Mouse (Mus musculus) erythroblast, adult 5-6 weeks (primary cell): ENCODE measurements around the gene Rpl35a. TPM values are rescaled to one million over a fixed set of nuclear protein-coding genes. Genes with fewer than 3 reads are reported as not detected.

ENCODE experiments used
- ATAC-seq: replicated peaks from 2 replicates; pipeline ENCODE4 v1.8.0; 2016; ENCODE audit warnings: moderate number of reproducible peaks, mild to moderate bottlenecking, moderate TSS enrichment, inconsistent platforms; ENCODE audit not compliant: poor library complexity, low FRiP score, severe bottlenecking
- total RNA-seq, 2 experiments: library from RNA; stranded (forward) in 1 of 2; stranded (reverse) in 1 of 2; fragments of 150-400 nt in 1 of 2; fragments of 200-764, 138-1000 nt in 1 of 2; gene quantifications; 2 replicates each; pipeline versions ENCODE4 v1.2.3 to v1.2.4; 2015 to 2017; ENCODE audit warnings: low replicate concordance in 2 of 2

The Rpl35a gene
- 575 and 588 TPM in 2 replicates for total RNA-seq (2015; ENCODE audit: low replicate concordance)
- 282 and 445 TPM in 2 replicates for total RNA-seq (2017; ENCODE audit: low replicate concordance)

DNA sequence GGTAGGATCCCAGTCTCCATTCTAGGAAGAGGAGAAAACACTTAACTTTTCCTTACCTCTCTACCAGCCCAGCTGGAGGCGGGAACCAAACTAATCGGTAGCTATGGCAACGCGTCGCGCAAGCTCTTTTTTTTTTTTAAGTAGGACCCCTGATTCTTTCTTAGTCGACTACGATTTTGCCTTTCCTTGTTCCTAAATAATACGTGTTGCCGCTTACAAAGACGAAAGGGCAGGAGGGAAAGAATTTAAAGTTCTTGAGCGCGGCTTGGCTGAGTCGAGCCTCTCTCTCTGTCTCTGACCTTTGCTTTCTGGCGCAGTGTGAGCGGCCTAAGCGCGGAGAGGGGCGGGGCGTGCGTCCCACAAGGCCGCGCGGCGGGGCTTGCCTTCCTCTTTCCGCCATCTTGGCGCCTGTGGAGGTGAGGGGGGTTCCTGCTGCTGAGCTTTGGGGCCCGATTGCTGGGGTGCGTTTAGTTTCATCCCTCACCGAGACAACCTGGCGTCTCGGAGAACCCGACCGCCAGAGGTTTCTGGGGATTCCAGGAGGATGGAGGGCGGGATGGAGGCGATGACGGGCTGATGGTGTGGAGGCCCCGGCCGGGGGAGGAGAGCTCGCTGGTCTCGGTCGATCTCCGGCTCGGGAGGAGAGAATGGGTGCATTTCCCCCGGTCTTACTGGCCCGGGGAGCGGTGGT, at the start of gene Rpl35a, which contains the start of gene Iqcg:
Gene Rpl35a (plus strand): TSS at position 359 of the 691 bp plus-strand sequence.
Gene Iqcg (minus strand): TSS at position 124 of the 691 bp plus-strand sequence.
- peak; percentile 97 for ATAC-seq

DNA sequence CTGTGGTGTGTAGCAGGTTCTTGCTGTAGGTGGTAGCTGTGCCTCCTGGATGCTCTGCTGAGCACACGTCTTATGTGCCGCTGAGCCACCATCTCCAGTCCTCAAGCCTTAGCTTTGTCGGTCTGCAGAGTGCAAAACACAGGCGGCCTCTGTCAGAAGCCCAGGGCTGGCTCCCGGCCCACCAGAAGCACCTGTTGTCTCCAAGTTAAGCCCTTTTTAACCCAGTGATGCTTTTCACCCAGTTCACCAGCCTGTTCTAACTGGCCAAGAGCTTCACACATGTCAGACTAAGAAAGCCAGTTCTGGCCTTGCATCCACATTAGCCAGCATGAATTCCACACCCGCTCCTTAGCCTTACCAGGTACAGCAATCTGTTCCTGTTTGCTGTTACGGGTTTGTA, 49.4 kb upstream of the Rpl35a start:
- no peak for ATAC-seq

DNA sequence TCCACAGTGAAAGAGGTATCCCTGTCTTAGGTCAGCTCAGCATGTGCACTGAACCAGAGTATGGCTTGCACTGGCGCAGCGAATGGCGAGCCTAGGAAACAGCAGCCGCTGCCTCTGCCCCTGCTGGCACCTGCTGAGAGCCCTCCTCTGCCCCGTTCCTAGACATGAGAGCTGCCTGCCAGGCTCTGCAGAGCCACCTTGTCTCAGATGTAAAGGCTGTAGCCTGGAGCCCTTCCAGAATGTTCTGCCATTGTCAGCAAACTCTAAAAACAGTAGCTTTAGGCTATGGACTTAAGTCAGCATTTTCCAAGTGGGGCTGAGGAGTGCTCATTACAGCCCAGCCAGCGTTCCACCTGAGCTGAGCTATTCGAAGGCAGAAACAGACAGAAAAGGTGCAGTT, 48.8 kb upstream of the Rpl35a start:
- no peak for ATAC-seq

DNA sequence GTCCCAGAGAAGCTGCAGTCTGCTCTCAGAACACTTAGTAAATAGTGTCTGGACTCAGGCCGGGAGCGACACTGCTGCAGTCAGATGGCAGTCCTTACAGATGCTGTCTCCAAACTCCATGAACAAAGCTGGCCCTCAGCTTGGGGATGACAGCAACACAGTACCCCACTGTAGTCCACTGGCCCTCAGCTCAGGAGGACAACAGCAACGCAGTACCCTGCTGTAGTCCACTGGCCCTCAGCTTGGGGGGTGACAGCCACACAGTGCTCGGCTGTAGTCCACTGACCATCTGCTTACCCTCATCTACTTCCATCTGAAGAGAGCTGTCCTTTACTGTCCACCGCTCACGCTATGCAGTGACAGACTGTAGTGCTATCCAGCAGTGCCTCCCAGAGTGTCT, 46.1 kb upstream of the Rpl35a start:
- ATAC-seq: no peak

DNA sequence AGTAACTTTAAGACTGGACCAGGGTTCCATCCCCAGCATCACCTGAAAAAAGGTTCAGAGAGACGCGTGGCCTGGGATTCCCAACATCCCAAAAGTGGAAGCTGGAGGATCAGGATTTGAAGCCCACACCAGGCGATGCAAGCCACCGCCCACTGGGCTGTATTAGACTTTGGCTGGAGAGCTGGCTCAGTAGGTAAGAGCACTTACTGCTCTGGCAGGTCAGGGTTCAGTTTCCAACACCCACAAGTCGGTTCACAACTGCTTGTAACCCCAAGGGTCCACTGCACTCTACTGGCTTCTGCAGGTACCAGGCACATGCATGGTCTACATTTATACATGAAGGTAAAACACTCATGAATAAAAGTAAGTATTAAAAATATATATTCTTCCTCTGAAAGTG, 42.5 kb upstream of the Rpl35a start:
- ATAC-seq: no peak

DNA sequence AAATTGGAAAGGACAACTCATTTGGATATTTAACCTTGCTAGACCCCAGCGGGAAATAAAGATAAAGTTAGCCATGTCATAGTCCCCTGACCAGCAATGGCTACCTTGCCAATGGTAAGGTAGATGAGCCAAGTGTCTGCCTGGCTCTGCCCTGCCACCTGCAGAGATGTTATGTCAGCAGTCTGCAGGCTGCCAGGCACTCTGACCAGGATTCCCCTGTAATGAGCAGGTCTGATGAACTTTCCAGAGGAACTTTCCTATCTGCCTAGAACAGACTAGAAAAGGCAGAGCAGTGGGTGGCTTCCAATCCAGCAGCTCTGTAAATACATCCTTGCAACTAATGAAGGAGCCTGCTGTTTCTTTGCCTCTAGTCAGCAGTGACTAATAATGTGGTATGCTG, 41.3 kb upstream of the Rpl35a start:
- no peak for ATAC-seq

DNA sequence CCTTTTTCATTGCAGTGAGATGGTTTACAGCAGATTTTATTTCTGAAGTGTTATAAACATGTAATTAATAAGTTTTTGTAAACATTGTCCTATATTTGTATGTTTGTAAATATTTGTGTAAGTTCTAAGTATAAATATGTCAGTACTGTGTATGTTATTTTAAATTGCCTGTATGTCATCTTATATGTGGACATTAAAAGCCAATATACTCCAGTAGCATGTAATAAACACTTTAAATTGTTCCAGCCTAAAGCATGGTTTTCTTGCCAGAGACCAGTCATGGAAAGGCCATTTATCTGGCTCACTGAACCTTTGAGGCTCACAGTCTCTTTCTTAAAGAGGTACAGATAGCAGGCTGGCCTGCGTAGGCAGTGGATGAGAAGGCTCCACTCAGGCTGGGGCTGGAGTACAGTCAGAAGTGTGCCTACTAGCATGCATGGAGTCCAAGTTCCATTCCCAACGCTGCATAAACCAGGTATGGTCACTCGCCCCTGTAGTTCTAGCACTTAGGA, 40.8 kb upstream of the Rpl35a start:
- ATAC-seq: no peak

DNA sequence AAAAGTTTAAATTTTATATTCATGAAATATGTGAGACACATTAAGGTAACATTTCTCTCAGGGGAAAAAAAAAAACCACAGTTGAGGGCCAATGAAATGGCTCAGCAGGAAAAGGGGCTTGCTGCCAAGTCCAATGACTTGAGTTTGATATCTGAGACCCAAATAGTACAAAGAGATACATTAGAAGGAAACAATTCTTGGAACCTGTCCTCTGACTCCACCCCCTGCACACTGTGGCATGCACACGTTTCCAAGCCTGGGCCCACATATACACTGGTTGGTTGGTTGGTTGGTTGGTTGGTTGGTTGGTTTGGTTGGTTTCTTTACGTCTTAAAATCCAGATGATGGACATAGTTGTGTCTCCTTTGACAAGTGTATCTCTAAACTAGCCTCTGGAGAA, 40.3 kb upstream of the Rpl35a start:
- ATAC-seq: no peak

DNA sequence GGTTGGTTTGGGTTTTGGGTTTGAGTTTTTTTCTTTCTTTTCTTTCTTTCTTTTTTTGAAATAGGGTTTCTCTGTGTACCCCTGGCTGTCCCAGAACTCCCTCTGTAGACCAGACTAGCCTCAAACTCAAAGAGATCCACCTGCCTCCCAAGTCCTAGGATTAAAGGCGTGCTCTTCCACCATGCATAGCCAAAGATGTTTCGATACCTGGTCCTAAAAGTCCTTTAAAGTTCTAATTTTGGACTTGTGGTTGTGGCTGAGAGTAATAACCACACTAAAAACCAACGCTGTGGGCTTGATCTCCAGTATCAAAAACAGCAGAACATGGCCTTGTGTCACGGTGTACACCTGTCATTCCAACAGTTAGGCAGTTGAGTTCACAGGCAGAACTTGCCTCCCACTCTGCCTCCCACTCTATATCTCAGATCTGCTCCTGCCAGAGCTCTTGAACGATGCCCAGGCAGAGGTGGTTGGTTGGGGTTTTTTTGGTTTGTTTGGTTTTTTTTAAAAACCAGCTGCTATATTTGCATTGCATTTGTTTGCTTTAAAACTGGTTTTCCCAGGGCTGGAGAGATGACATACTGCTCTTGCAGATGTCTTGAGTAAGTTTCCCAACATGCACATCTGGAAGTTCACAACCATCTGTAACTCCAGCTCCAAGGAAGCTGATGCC, 38.4 kb upstream of the Rpl35a start:
- no peak for ATAC-seq

DNA sequence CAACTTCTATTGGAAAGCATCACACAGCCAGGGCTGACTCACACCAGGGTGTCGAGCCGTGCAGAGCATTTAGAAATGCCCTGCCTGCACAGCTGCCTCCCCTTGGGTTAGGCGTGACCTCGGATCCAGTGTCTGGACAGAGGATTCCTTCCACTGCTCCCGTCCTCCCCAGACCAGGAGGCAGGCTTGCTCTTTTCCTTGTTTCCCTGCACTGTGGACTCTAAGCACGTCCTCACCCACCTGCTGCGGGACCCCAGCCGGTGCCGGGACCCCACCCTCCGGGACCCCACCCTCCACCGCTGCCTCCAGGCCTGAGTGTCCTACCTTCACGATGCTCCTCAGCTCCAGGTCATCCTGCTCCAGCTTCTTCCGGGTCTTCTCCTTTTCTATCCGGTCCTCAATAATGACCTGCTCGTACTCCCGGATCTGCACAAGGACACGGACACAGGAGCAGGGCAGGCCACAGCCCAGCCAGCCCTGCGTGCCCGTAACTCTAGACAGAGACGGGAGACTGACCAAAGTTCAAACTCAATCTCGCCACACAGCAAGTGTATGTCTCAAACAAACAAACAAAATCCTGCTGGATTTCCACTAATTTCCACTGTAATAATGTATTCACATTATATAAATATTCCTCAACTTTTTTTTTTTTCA, 37.0 kb upstream of the Rpl35a start:
- no peak for ATAC-seq

DNA sequence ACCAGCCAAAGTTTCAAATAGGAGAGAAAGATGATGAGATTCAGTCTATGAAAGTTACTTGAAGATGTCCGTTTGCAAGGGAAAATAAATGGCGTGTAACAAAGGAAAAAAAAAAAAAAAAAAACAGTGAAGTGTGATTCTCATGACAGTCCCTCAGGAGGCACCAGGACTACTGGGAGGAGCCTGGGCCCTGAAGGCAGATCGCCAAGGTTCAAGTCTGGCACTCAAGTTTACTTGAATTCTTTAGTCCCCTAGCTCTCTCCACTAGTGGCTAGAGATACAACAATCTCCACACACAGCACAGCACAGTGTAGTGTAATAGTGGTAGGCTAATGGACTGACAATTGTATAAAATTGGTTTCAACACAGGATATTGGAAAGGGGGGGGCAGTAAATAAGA, 34.9 kb upstream of the Rpl35a start:
- ATAC-seq: no peak

DNA sequence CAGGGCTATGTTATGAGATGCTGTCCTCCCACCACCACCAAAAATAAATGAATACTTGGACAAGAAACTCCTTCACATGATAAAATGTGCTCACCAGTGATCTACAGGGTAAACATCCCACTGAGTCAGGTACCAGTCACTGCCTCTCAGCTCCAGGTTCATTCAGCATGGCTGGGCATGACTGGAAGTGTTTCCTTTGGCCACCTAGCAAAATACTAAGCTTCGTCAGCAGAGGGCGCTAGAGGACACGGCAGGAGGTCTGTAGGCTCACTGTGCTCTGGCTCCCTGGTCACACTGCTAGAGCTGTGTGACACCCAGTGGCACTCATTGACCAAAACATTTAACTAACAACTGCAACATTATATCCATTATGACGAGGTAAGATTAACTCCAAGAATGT, 32.5 kb upstream of the Rpl35a start:
- peak; percentile 90 for ATAC-seq

DNA sequence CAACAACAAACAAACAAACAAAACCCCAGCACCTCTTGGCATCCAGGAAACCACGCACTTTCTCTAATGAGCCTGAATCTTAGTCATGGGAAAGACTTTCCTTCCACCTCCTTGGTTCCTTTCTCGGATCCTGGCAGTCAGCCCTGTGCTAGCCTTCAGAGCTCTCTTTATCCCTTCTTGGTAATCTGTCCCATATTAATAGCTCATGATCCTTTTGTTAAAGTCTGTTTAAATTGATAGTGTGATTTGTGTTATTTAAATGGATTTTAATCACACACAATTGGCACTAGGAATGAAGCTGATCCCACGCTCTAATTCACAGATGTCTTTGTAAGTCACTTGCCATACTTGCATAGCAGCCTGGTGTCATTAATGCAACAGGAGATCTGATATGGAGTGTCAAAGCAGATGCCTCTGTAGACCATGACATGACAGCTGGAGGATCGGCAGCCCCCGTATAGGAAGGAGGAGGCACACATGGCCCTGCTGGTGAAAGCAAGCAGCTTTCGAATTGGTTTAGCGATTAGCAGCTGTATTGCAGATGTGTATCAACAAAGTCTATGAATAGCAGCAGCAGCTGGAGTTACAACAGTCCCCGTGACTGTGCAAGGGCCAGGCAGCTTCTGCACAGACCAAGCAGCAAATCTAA, 31.7 kb upstream of the Rpl35a start:
- ATAC-seq: no peak

DNA sequence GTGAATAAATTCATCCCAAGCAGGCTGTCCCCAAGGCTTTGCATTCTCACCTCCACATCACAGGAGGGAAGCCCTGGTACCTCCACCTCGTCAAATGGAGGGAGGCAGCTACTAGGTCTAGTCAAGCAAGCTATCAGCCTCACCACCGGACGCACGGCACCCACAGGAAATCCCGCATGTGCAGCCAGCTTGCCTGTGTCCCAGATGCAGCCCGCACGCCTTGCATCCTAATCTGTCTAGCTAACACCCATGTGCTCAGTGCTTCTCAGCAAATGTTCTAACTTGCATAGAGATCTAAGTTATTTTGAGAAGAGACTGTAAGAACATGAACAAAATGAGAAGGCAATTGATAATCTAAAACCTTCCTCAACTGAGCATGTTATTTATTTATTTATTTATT, 29.9 kb upstream of the Rpl35a start:
- no peak for ATAC-seq

DNA sequence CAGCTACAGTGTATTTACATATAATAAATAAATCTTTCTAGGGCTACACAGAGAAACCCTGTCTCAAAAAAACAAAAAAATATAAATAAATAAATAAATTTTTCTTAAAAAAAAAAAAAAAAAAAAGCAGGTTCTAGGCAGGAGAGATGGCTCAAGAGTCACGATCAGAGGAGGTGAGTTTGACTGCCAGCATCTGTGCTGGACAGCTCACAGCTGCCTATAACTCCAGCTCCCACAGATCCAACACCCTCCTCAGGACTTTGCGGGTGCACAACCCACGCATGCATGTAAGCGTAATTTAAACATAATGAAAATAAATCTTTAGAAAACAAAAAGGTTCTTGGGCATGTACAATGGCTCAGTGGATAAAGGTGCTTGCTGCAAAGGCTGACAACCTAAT, 20.2 kb upstream of the Rpl35a start:
- ATAC-seq: no peak

DNA sequence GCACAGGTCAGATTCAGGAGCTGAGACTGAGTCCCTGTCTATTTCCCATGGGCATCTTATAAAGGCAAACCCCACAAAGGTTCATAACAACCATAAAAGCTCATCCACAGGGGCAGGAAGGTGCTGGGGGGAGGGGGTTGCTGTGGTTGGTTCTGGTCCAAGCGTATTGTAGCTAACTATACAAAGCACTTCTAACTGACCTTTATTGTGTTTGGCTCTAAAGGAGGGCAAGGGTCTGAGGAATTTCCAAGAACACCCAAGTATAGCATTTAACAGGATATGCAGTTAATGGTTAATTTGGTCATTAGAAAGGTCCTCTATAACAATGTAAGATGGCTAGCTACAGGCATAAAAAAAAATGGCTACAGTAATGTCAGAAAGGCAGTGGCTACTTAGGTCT, 13.6 kb upstream of the Rpl35a start:
- ATAC-seq: no peak

DNA sequence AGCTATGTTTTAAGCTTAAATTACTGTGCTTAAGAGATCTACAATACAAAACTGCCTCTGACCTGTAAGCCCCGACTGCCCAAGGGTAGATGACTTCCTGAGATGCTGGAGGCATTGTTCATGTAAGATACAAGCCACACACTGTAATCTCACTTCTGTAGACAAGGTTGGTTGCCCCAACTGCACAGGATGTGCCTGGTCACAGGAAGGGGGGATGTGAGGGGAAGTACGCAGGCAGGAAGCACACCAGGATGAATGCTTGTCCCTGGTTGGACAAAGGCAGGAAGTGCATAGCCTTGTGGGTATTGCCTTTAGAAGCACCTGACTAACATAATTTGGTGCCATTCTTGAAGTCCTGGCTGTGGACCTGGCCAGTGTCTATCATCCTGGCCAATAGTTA, 13.0 kb upstream of the Rpl35a start:
- ATAC-seq: no peak

DNA sequence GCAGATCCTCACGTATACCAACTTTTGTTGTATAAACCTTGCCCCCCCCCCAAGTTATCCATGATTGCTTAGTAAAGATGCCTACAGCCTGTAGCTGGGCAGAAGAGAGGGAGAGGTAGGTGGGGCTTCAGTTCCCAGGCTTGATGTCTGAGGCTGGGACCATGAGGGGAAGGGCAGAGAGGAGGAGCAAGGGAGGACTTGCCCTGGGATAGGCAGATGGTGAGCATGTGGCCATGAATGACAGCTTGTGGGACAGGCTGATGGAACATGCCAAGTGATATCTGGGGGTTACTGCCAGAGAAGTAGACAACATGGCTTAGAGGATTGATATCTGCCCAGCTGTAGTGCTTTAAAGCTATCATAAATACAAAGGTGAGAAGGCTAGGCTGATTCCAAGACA, 8.2 kb upstream of the Rpl35a start:
- ATAC-seq: no peak

DNA sequence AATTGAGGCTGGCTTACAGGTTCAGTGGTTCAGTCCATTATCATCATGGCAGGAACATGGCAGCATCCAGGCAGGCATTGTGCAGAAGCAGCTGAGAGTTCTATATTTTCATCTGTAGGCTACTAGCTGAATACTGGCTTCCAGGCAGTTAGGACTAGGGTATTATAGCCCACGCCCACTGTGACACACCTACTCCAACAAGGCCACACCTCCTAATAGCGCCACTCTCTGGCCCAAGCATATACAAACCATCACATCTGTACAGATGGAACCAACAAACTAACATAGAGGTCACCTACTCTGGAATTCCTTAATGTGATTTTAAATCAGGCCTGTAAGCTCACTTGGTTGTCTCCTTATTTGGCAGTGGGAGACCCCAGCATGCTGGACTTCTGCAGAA, 7.6 kb upstream of the Rpl35a start:
- no peak for ATAC-seq

DNA sequence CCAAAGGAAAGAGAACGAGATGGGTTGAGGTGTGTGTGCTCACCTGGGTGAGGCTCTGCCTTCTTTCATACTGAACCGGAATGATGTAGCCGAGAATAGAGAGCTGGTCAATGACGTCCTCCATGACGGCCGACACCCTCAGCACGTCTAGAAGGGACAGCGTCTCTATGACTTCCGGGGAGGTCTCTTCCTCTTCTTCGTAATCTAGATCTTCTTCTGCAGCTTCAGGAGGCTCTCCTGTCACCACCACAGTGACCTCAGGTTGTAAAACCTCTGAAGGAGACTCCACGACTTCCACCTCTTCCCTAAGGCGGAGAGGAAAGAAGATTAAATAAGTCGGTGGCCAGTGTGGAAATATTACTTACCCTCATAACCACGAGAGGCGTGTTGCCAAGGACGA, 6.4 kb upstream of the Rpl35a start:
- ATAC-seq: no peak
